Mouse (Mus musculus) thymus, adult 2 months (tissue): ENCODE results near the gene Dnm3. TPM values are rescaled to one million over a fixed set of nuclear protein-coding genes. Genes with fewer than 3 reads are reported as not detected.

Experiments used
- DNase-seq: peaks from one replicate; pipeline ENCODE4 v3.0.0; 2021
- H3K27ac ChIP-seq: fragments of 200-500 bp; 2 replicates; pipeline ENCODE4 v1.5.1; 2012; ENCODE audit warnings: low read length, control low read depth; ENCODE audit not compliant: control insufficient read depth, insufficient read depth
- H3K27me3 ChIP-seq: fragments of 200-500 bp; 2 replicates; pipeline ENCODE4 v1.6.1; 2012; ENCODE audit warnings: mild to moderate bottlenecking, low read length, moderate library complexity, mixed read lengths; ENCODE audit not compliant: control insufficient read depth, insufficient read depth
- H3K36me3 ChIP-seq: fragments of 200-500 bp; 2 replicates; pipeline ENCODE4 v1.6.1; 2012; ENCODE audit warnings: mild to moderate bottlenecking, low read length, moderate library complexity; ENCODE audit not compliant: control insufficient read depth, insufficient read depth
- H3K4me1 ChIP-seq: fragments of 200-500 bp; replicated peaks from 2 replicates; pipeline ENCODE4 v1.6.1; 2012; ENCODE audit warnings: low read length; ENCODE audit not compliant: control insufficient read depth, insufficient read depth
- H3K4me3 ChIP-seq: fragments of 200-500 bp; 2 replicates; pipeline ENCODE4 v1.5.1; 2012; ENCODE audit warnings: mild to moderate bottlenecking, low read length, control low read depth, moderate library complexity; ENCODE audit not compliant: control insufficient read depth, insufficient read depth
- CTCF ChIP-seq: fragments of 200-500 bp; IDR thresholded peaks from 2 replicates; pipeline ENCODE4 v1.5.1; 2012; ENCODE audit warnings: mild to moderate bottlenecking, control low read depth, low read length, moderate library complexity, borderline replicate concordance; ENCODE audit not compliant: control insufficient read depth, poor library complexity, insufficient read depth; ENCODE audit errors: extremely low read depth
- POLR2A ChIP-seq: fragments of 200-500 bp; IDR thresholded peaks from 2 replicates; pipeline ENCODE4 v1.6.1; 2012; ENCODE audit warnings: mild to moderate bottlenecking, low read length, control low read depth, moderate library complexity; ENCODE audit not compliant: control insufficient read depth, poor library complexity, insufficient read depth; ENCODE audit errors: extremely low read depth
- WGBS: fragments of 180-500 bp; shearing (Covaris S2); methylation state at CpG from one replicate; pipeline ENCODE4 v1.1.7; 2018; 5-methylcytosine and 5-hydroxymethylcytosine counted together
- polyA plus RNA-seq: library from polyadenylated mRNA; depleted of rRNA; stranded (reverse); fragments of >200 nt; gene quantifications from 2 replicates; pipeline ENCODE4 v1.2.3, GENCODE M21; 2012

Dnm3 gene
- polyA plus RNA-seq, 1 experiment = 1.1 TPM

DNA sequence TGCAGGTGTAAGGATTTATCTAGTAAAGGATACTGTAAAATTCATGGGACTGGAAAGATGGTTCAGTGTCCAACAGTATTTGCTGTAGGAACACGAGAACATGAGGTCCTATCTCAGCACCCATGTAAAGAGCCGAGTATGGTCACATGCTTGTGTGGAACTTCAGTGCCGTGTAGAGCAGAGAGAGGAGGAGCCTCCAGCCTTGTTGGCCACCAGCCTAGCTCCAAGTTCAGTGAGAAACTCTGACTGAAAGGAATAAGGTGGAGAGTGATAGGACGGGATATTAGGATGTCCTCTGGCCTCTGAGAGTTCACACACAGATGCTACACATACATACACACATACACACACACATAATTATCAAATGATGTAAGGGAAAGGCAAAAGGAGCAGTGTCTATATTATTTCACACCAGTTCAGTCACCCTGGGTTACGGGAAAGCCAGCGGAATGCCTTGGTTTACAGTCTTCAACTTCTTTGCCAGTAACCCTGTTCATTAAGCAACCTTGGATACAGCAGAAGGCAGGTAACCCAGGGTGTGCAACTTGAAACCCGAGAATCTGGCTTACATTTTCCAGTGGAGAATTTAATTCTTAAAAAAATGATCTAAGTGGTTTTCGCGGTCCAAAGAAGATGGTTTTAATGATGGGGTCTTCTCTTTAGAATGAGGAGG is 497.1 kb downstream of the Dnm3 start:
- Histone ChIP-seq H3K27me3 (no peaks in the 10 kb centered on the region), H3K36me3 (no peaks in the 10 kb centered on the region), H3K27ac (no peak overlapping the region), H3K4me1 (0 out of 2 replicates have a peak, but pooled peaks cover 6% of the 10 kb centered on the region), H3K4me3 (no peak overlapping the region)
- DNase-seq = no peak
- 94% methylated on average over 9 of the region's 9 CpGs for WGBS
- no peak for TF ChIP-seq CTCF
- TF ChIP-seq POLR2A = no peak

DNA sequence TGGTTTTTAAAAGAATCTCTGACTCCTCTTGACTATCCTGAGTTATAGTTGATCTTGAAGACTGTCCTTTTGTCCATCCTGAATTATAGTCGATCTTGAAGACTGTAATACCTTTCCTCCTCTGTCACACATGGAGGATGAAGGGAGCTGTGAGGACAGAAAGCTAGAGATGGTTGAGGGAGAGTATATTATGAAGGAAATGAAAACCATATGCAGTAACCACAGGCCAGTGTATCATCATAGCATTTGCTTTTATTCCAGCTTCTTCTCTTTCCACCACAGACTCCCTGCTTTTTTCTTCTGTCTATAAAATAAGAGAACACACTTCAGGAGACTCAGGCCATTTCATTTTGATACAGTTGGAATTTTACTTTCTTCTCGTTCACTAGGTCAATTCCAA is 497.8 kb downstream of the Dnm3 start:
- H3K4me3 ChIP-seq = no peak overlapping the region

DNA sequence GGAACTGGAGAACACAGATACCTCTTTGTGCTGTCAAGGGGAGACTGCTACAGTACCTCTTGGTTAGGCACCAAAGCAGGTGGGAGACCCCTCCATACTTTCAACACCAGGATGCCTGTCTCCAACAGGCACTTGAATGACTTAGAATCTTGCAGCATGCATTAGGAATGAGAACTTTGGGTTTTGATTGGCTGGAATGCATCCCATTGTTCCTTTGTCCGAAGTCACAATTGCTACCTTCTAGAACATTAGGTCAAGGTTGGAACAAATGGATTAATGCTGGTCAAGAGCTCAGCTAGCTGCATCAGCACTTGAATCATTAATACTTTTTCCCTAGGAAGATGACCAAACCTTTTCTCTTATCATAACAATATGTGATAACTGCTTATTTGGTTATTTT is 498.3 kb downstream of the Dnm3 start, which contains the start of gene 4930558K02Rik:
4930558K02Rik (minus strand) TSS at position 101 of the 400 bp plus-strand sequence.
- WGBS = 95% methylated on average over 1 of the region's 1 CpGs
- no peak within 1 kb of the TSS for H3K4me3 ChIP-seq
- no peaks in the 10 kb centered on the region for H3K36me3 ChIP-seq
- 0 out of 2 replicates have a peak, but pooled peaks cover 6% of the 10 kb centered on the region for H3K4me1 ChIP-seq
- H3K27me3 ChIP-seq = no peaks in the 10 kb centered on the region
- H3K27ac ChIP-seq = no peak within 1 kb of the TSS
- TF ChIP-seq CTCF (no peak), POLR2A (no peak)
- no peak for DNase-seq

More for the DNA sequence above, 497.8 kb downstream of the Dnm3 start:
- WGBS = 75% methylated on average over 2 of the region's 2 CpGs
- Histone ChIP-seq H3K36me3 (no peaks in the 10 kb centered on the region), H3K4me1 (0 out of 2 replicates have a peak, but pooled peaks cover 6% of the 10 kb centered on the region), H3K27ac (no peak overlapping the region), H3K27me3 (no peaks in the 10 kb centered on the region)
- TF ChIP-seq POLR2A (no peak), CTCF (no peak)
- DNase-seq = no peak

DNA sequence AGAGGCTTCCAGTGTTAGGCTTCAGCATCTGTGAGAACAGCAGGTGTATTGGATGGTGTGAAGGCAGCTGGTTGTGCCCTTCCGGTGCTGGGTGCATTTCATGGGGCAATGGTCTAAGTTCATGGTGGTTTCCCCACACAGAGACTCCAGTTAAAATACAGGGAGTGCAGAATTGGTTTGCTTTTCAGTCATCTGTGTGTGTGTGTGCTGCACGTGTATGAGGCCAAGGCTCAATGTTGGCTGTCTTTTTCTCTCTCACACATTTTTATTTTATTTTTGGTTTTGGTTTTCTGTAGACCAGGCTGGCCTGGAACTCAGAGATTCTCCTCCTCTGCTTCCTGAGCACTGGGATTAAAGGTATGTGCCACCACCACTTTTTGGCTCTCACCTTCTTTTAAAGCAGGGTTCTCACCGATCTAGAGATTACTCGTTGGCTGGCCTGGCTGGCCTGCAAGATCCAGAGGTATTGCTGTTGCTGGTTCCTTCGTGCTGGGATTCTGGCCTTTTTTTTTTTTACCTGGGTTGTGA is 499.6 kb downstream of the Dnm3 start:
- H3K4me1 ChIP-seq = 0 out of 2 replicates have a peak, but pooled peaks cover 6% of the 10 kb centered on the region
- H3K4me3 ChIP-seq = no peak overlapping the region
- no peaks in the 10 kb centered on the region for H3K27me3 ChIP-seq
- H3K36me3 ChIP-seq = no peaks in the 10 kb centered on the region
- no peak for TF ChIP-seq CTCF
- TF ChIP-seq POLR2A = no peak
- WGBS = 96% methylated on average over 5 of the region's 5 CpGs
- no peak for DNase-seq
- no peak overlapping the region for H3K27ac ChIP-seq

- TF ChIP-seq CTCF = no peak
- no peak for TF ChIP-seq POLR2A
- H3K27ac ChIP-seq = no peak overlapping the region
- H3K36me3 ChIP-seq = no peaks in the 10 kb centered on the region
- 95% methylated on average over 4 of the region's 4 CpGs for WGBS
- no peaks in the 10 kb centered on the region for H3K27me3 ChIP-seq
- H3K4me3 ChIP-seq = no peak overlapping the region
- no peak for DNase-seq
- H3K4me1 ChIP-seq = 0 out of 2 replicates have a peak, but pooled peaks cover 6% of the 10 kb centered on the region
These were observed 500.5 kb downstream of the Dnm3 start for GRCm38 (mm10) chr1:161977331-161977730.

GRCm38 (mm10) chr1:161976255-161977182 is 501.3 kb downstream of the Dnm3 start:
- DNase-seq = peak; percentile 81
- no peaks in the 10 kb centered on the region for H3K36me3 ChIP-seq
- no peak for TF ChIP-seq POLR2A
- no peak for TF ChIP-seq CTCF
- H3K4me1 ChIP-seq = 0 out of 2 replicates have a peak, but pooled peaks cover 6% of the 10 kb centered on the region
- peak overlapping the region; percentile 13; the same call in 1 of the 2 replicates for H3K27ac ChIP-seq
- H3K4me3 ChIP-seq = no peak overlapping the region
- 51% methylated on average over 16 of the region's 16 CpGs for WGBS
- H3K27me3 ChIP-seq = no peaks in the 10 kb centered on the region
